Mouse (Mus musculus) kidney, embryonic 15.5 days (tissue): ENCODE measurements around the gene Styx. TPM values are rescaled to one million over a fixed set of nuclear protein-coding genes. Genes with fewer than 3 reads are reported as not detected.

Experiments used
- ATAC-seq: fragments of 200-750 bp; cut with Nextera tagmentation; replicated peaks from 2 replicates; pipeline ENCODE4 v1.8.0; 2017; ENCODE audit warnings: moderate TSS enrichment; ENCODE audit not compliant: low FRiP score
- H3K27ac ChIP-seq: fragments of 300-500 bp; sonication (generic); 2 replicates; pipeline ENCODE4 v1.5.1; 2015; ENCODE audit warnings: mild to moderate bottlenecking, inconsistent platforms
- H3K27me3 ChIP-seq: fragments of 300-500 bp; sonication (generic); 2 replicates; pipeline ENCODE4 v1.6.1; 2015; ENCODE audit warnings: inconsistent platforms
- H3K36me3 ChIP-seq: fragments of 300-500 bp; sonication (generic); 2 replicates; pipeline ENCODE4 v1.6.1; 2015; ENCODE audit warnings: inconsistent platforms
- H3K4me1 ChIP-seq: fragments of 300-500 bp; sonication (generic); 2 replicates; pipeline ENCODE4 v1.6.1; 2015; ENCODE audit warnings: inconsistent platforms
- H3K4me2 ChIP-seq: fragments of 300-500 bp; sonication (generic); 2 replicates; pipeline ENCODE4 v1.6.1; 2015; ENCODE audit warnings: moderate library complexity, mild to moderate bottlenecking, inconsistent platforms
- H3K4me3 ChIP-seq: fragments of 300-500 bp; sonication (generic); replicated peaks from 2 replicates; pipeline ENCODE4 v1.5.1; 2015; ENCODE audit warnings: mild to moderate bottlenecking, inconsistent platforms
- H3K9ac ChIP-seq: fragments of 300-500 bp; sonication (generic); 2 replicates; pipeline ENCODE4 v1.6.1; 2015; ENCODE audit warnings: mild to moderate bottlenecking, inconsistent platforms
- H3K9me3 ChIP-seq: fragments of 300-500 bp; sonication (generic); replicated peaks from 2 replicates; pipeline ENCODE4 v1.6.1; 2016; ENCODE audit warnings: inconsistent platforms
- WGBS: fragments of 180-500 bp; shearing (Covaris S2); methylation state at CpG from one replicate; pipeline ENCODE4 v1.1.7; 2015; ENCODE audit warnings: mixed read lengths; 5-methylcytosine and 5-hydroxymethylcytosine counted together
- polyA plus RNA-seq: library from polyadenylated mRNA; unstranded; fragments of >200 nt; fragmentation: Nextera tagmentation; extraction: Ambion mirVana; gene quantifications from 2 replicates; pipeline ENCODE4 v1.2.1, GENCODE M21; 2015

The Styx gene
- polyA plus RNA-seq, 1 experiment from 2014 or later = 57.0 TPM

DNA sequence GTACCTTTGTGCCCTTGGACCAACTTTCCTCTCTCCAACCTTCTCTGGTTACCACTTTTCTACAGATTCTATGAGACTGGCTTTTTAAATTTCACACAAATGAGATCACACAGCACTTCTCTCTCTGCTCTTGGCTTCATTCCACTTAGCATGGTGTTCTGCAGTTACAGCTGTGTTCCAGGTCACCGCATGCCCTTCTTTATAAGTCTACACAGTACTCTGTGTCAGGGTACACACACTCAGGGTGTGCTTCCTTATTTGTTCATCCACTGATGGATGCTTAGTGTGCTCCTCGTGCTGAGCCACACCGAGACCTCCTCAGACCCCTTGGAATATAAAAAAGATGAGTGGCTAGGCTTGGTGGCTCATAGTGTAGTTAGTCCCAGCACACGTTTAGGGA is 30.8 kb upstream of the Styx start:
- Histone ChIP-seq H3K27me3 (no peaks in the 10 kb centered on the region), H3K4me2 (no peak overlapping the region), H3K36me3 (no peaks in the 10 kb centered on the region), H3K4me1 (peaks cover 17% of the 10 kb centered on the region), H3K9ac (no peak overlapping the region), H3K4me3 (no peak overlapping the region), H3K9me3 (no peaks in the 10 kb centered on the region), H3K27ac (no peak overlapping the region)
- no peak for ATAC-seq
- WGBS = 80% methylated on average over 4 of the region's 4 CpGs

DNA sequence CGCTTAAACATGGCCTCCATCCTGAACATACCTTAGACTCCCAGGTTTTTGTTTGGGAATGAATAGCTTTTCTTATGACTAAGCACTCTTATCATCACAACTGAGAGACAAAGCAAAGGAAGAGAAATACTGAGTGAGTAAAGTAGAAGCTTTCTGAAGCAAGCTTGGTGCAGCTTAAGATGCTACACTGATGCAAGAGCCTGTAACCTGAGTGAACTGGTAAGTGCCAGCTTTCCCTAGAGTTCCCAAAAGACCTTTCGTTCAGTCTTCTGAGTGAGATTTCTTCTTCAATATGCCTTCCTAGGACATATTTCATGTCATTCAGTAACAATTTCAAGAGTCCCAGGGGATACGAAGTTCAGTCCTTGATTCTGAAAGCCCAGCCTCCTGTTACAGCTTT is 29.8 kb upstream of the Styx start:
- Histone ChIP-seq H3K27me3 (no peaks in the 10 kb centered on the region), H3K9ac (no peak overlapping the region), H3K4me1 (peaks cover 8% of the 10 kb centered on the region), H3K4me2 (no peak overlapping the region), H3K4me3 (no peak overlapping the region), H3K9me3 (no peaks in the 10 kb centered on the region), H3K27ac (no peak overlapping the region), H3K36me3 (no peaks in the 10 kb centered on the region)
- ATAC-seq = no peak
- 70% methylated on average over 3 of the region's 3 CpGs for WGBS

DNA sequence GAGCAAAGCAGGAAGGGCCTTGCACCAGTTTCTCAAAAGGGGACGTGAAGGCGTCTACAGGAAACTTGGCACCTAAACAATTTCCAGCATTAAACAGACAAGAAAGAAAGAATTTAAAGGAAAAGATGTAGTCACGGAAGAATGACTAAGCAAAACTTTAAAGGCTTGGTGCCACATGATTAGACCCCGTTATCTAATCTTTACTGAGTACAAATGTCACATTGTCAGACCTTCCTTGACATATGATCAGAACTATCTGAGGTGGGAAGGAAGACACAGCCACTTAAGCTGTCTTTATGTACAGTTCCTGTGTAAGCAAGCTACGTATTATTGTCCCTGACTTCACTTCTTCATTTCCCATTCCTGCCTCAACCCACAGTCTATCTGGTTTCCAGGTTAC is 29.3 kb upstream of the Styx start:
- no peak for ATAC-seq
- H3K36me3 ChIP-seq = no peaks in the 10 kb centered on the region
- no peak overlapping the region for H3K4me2 ChIP-seq
- no peak overlapping the region for H3K27ac ChIP-seq
- WGBS = 69% methylated on average over 5 of the region's 5 CpGs
- no peak overlapping the region for H3K9ac ChIP-seq
- no peaks in the 10 kb centered on the region for H3K27me3 ChIP-seq
- peaks cover 8% of the 10 kb centered on the region for H3K4me1 ChIP-seq
- no peaks in the 10 kb centered on the region for H3K9me3 ChIP-seq
- no peak overlapping the region for H3K4me3 ChIP-seq

DNA sequence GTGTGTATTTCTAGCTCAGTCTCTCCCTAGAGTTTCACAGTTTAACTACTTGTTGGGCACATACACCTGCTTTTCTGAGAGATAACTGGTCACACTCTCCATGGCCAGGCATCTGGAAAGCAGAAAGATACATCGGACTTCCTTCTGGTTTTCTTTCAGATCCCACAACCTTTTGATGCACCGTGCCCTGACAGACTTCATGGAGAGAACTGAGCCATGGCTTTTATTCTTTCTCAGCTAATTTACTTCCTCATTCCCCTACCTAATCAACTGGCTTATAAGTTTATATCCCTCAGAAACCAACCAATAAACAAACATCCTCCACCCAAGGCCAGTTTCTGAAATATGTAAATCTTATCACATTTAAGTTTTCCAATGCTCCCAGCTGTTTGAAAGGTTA is 28.4 kb upstream of the Styx start:
- ATAC-seq = no peak
- Histone ChIP-seq H3K4me2 (no peak overlapping the region), H3K9ac (no peak overlapping the region), H3K27me3 (no peaks in the 10 kb centered on the region), H3K27ac (no peak overlapping the region), H3K4me1 (peaks cover 2% of the 10 kb centered on the region), H3K36me3 (no peaks in the 10 kb centered on the region), H3K4me3 (no peak overlapping the region), H3K9me3 (no peaks in the 10 kb centered on the region)
- 86% methylated on average over 2 of the region's 2 CpGs for WGBS

DNA sequence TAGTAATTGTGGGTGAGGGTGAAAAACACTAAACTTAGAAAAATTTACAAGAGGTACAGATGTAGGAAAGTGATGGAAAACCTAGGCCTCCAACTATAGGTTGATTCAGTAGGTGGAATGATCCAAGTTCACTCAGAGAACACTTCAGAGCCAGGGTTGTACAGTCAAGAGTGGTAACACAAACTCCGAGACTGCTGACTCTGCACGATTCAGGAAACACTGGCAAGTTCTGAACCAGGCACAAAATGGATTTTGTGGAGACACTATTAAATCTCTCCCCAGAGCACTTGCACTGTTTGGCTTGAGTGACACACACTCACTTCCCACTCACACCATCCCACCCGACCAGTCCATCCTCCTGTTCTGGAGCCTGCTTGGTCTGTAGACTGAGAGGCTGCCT is 27.6 kb upstream of the Styx start:
- Histone ChIP-seq H3K27ac (no peak overlapping the region), H3K27me3 (no peaks in the 10 kb centered on the region), H3K9ac (no peak overlapping the region), H3K4me3 (no peak overlapping the region), H3K36me3 (no peaks in the 10 kb centered on the region), H3K4me2 (no peak overlapping the region), H3K4me1 (no peaks in the 10 kb centered on the region), H3K9me3 (no peaks in the 10 kb centered on the region)
- no peak for ATAC-seq
- WGBS = 83% methylated on average over 3 of the region's 3 CpGs

DNA sequence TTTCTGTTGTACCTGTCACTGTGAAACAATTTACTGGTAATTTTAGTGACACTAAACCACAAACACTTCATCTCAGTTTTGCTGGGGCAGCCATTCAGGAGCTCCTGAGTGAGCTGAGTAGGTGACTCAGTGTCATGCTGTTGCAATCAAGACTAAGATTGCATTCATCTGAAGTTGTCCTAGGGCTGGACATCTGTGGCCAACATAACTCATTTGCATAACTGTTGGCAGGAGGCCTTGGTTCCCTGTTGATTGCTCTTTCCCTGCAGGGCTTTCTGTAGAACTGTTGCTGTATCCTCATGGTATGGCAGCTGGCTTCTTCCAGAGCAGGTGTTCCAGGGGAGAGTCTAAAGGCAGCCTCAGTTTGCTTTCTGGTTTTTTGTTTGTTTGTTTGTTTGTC is 25.4 kb upstream of the Styx start:
- H3K4me1 ChIP-seq = no peaks in the 10 kb centered on the region
- no peak overlapping the region for H3K9ac ChIP-seq
- H3K36me3 ChIP-seq = no peaks in the 10 kb centered on the region
- no peak for ATAC-seq
- H3K27me3 ChIP-seq = no peaks in the 10 kb centered on the region
- no peak overlapping the region for H3K4me2 ChIP-seq
- no peak overlapping the region for H3K4me3 ChIP-seq
- H3K9me3 ChIP-seq = no peaks in the 10 kb centered on the region
- no peak overlapping the region for H3K27ac ChIP-seq

DNA sequence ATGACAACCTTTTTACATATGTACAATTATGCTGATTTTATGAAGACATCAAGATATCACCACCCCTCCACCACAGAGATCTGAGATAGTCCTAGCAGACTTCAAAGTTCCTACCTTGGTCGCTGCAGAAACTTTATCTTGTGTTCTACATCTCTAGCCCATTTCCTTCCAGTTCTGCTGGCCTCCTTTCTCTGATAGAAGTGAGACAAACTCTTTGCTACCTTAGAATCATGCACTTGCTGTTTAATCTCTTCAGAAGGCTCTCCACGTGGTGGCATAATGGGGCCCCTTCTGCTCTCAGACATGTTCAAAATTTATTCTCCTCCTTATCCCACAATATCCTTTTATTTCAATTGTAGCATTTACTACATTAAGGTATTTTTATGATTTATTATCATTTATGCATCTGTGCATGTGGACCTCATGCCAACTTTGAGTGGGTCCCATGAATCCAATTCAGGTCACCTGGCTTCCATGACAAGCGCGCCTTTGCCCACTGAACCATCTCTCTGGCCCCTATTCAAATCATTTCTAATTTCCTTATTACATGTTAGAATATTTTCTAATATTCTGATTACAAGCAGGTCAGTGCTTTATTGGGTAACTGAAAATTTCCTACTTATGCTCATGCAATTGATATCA is 22.7 kb upstream of the Styx start:
- Histone ChIP-seq H3K4me2 (no peak overlapping the region), H3K27me3 (no peaks in the 10 kb centered on the region), H3K4me3 (no peak overlapping the region), H3K9me3 (no peaks in the 10 kb centered on the region), H3K4me1 (peaks cover 9% of the 10 kb centered on the region), H3K27ac (no peak overlapping the region), H3K36me3 (peaks cover 23% of the 10 kb centered on the region), H3K9ac (no peak overlapping the region)
- ATAC-seq = no peak
- WGBS = 92% methylated on average over 4 of the region's 4 CpGs

DNA sequence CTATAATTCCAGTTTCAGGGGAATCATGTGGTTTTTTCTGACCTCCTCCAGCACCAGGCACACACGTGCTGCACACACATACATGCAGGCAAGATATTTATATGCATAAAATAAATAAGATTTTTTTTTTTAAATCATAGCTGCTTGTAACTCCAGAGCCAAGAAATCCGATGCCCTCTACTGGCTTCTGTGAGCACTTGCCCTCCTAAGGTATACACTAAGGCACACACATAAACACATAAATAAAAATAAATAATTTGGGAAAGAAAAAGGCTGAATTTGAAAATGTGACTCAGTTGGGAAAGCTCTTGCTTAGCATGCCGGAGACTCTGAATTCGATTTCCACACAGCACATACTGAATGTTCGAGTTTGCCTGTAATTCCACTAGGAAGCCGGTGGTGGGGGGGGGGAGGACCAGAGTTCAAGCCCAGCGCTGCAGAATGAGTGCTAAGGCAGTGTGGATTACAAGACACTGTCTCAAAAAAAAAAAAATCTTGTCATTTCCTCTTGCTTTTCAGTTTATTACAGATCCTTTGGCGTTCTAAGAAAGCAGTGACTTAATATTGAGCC is 21.8 kb upstream of the Styx start:
- Histone ChIP-seq H3K9ac (no peak overlapping the region), H3K4me1 (peaks cover 9% of the 10 kb centered on the region), H3K27me3 (no peaks in the 10 kb centered on the region), H3K4me2 (peak overlapping the region; percentile 64), H3K4me3 (peak overlapping the region; percentile 94), H3K9me3 (no peaks in the 10 kb centered on the region), H3K36me3 (peaks cover 30% of the 10 kb centered on the region), H3K27ac (0 out of 2 replicates have a peak overlapping the region, but pooled peaks have one; percentile 35)
- 14% methylated on average over 8 of the region's 8 CpGs for WGBS
- peak; percentile 27 for ATAC-seq

DNA sequence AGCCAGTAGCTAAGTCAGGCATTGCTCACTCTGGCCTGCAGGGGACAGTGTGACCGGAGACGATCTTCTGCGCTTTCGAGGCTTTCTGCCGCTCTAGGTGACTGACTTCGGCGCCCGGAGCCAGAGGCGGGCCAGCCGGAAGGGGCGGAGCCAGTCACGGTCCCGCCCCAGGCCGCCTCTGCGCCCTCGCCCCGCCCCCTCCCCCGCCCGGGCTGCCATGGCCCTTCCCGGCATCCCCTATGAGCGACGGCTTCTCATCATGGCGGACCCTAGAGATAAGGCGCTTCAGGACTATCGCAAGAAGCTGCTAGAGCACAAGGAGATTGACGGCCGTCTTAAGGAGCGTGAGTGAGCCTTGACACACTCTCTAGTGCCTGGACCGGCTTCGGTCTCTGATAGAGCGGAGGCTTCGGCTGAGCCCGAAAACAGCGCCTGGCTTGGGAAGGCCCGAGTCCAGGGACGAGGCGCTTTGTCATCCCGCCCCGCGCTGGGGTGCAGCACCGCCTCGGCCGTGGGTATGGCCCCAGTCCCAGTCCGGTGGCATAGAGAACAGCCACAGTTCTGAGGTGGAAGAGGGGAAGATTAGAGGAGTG is 21.2 kb upstream of the Styx start, which contains the start of gene Psmc6:
TSS of gene Psmc6 (plus strand) at position 200 of the 593 bp plus-strand sequence.
- Histone ChIP-seq H3K27ac (peak within 1 kb of the TSS; percentile 89), H3K27me3 (no peaks in the 10 kb centered on the region), H3K4me2 (peak within 1 kb of the TSS; percentile 64), H3K4me1 (peaks cover 9% of the 10 kb centered on the region), H3K9me3 (no peaks in the 10 kb centered on the region), H3K4me3 (peak within 1 kb of the TSS; percentile 94), H3K36me3 (peaks cover 34% of the 10 kb centered on the region), H3K9ac (peak within 1 kb of the TSS; percentile 96)
- ATAC-seq = peak; percentile 98
- under 1% methylated on average over 44 of the region's 44 CpGs for WGBS

DNA sequence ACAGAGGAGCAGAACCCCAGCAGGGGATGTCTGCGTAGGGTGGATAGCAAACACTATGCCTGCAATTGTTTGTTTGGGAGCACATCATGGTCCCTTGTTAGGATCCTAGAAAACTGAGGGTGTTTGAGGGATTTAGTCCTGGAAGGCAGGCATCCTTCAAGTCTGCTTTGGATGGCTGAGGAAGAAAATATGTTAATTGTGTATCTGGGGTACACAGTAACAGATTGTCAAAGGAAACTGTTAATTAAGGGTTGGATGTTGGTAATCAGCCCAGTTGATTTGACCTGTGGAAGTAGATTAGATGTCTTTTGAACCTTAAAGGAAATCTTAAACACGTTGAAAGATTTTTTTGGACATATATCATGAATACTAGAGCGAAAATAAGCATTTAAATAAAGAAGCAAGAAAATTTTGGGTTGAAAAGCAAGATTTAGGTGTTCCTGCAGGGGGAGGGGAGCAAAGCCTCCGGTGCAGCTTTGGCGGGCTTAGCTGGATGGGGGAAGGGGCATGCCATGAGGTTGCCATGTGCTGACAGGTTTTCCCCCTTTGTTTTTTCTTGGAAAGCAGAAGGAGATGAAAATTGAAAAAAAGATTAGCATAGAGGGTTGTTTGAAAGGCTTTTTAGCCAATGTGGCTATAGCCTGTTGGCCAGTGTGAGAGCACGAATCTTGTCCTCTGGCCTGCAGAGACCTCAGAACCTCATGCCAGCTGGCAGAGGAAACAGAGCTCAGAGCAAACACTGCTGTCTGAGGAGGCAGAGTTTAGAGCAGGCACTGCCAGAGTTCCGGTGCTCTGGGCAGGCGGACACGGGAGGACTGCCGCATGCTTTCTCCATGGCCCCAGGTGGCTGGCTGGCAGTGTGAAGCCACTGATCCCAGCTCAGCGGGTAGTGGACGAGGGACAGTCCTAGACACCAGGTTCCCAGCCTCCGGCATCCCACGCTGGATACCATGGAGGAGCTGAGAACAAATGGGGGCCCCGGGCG is 13.6 kb downstream of the Styx start:
- 89% methylated on average over 16 of the region's 16 CpGs for WGBS
- no peak overlapping the region for H3K4me3 ChIP-seq
- no peaks in the 10 kb centered on the region for H3K27me3 ChIP-seq
- H3K4me2 ChIP-seq = no peak overlapping the region
- H3K36me3 ChIP-seq = peaks cover 32% of the 10 kb centered on the region
- no peak for ATAC-seq
- H3K4me1 ChIP-seq = no peaks in the 10 kb centered on the region
- H3K9ac ChIP-seq = no peak overlapping the region
- no peaks in the 10 kb centered on the region for H3K9me3 ChIP-seq
- H3K27ac ChIP-seq = no peak overlapping the region

DNA sequence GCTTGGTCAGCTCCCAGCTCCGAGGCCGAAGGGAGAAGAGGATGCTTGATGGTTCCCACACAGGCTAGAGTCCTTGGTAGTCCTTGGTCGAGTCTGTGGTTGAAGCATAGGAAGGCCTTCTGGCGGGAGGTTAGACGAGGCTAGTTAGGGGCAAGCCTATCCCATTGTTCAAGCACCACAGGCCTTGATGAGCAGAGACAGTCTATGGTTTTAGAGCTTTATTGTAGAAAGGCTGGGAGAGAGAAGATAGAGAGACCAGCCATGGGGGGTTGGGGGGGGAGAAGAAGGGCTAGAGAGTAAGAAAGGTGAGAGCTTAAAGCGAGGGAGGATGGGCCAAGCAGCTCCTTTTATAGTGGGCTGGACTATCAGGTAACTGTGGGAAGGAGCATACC is 14.3 kb downstream of the Styx start:
- no peaks in the 10 kb centered on the region for H3K4me1 ChIP-seq
- H3K9me3 ChIP-seq = no peaks in the 10 kb centered on the region
- peaks cover 33% of the 10 kb centered on the region for H3K36me3 ChIP-seq
- H3K4me2 ChIP-seq = no peak overlapping the region
- H3K27me3 ChIP-seq = no peaks in the 10 kb centered on the region
- no peak for ATAC-seq
- H3K9ac ChIP-seq = no peak overlapping the region
- H3K27ac ChIP-seq = no peak overlapping the region
- WGBS = 90% methylated on average over 6 of the region's 6 CpGs
- H3K4me3 ChIP-seq = no peak overlapping the region

DNA sequence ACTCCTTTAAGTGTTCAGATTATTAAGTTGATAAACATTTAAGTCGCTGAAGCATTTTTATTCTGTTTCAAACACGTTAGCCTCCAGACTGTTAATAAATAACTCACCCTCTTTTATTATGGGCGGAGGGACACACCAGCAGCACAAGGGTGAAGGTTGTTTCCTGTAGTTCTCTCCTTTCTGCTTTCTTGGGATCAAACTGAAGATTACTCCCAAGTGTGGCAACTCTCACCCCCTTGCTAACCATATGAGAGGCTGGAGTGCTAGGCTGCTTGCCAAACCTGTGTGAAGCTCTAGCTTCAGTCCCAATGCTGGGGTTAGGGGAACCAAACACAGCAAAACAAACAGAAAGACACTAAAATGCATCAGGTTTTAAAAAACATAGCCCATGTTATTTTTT is 27.9 kb downstream of the Styx start:
- H3K9ac ChIP-seq = no peak overlapping the region
- H3K9me3 ChIP-seq = no peaks in the 10 kb centered on the region
- no peak overlapping the region for H3K4me3 ChIP-seq
- H3K36me3 ChIP-seq = peaks cover 48% of the 10 kb centered on the region
- ATAC-seq = no peak
- no peaks in the 10 kb centered on the region for H3K27me3 ChIP-seq
- H3K27ac ChIP-seq = peak overlapping the region; percentile 54; the same call in 1 of the 2 replicates
- 45% methylated on average over 3 of the region's 3 CpGs for WGBS
- no peaks in the 10 kb centered on the region for H3K4me1 ChIP-seq
- no peak overlapping the region for H3K4me2 ChIP-seq
